Mouse (Mus musculus): ENCODE measurements around the gene Smagp. TPM values are rescaled to one million over a fixed set of nuclear protein-coding genes. Genes with fewer than 3 reads are reported as not detected.

The Smagp gene
- total RNA-seq, 2 experiments from 2014 or later = 21.6 to 22.6 TPM

GRCm38 (mm10) chr15:100588297-100588696 is 48.4 kb downstream of the Smagp start:
- DNase-seq = no peak

- no peak for DNase-seq
Measured at GRCm38 (mm10) chr15:100587166-100587565, 49.6 kb downstream of the Smagp start.

- no peak for DNase-seq
Measured at GRCm38 (mm10) chr15:100585931-100586330, 50.8 kb downstream of the Smagp start.

GRCm38 (mm10) chr15:100580108-100580507 is 56.6 kb downstream of the Smagp start:
- no peak for DNase-seq

GRCm38 (mm10) chr15:100577972-100578371 is 58.8 kb downstream of the Smagp start:
- no peak for DNase-seq

DNA sequence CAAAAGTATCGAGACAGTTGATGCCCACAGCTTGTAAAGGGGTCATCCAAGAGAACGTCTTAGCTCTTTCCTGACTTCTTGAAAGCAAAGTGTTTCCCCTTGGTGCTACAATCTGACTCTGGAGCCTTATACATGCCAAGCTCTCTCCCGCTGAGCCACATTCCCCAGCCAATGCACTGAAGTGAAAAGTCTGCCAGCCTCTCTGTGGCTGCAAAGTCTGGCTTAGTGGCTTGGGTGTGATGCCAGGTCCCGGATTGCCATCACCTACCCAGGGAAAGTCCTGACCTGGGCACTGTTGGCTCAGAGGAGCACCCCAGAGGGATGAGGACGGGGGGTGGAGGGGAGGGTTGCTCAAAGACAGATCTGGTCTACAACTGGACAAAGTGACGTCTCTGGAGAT is 59.9 kb downstream of the Smagp start:
- no peak for DNase-seq

- no peak for DNase-seq
Measured at GRCm38 (mm10) chr15:100576392-100576791, 60.3 kb downstream of the Smagp start.

DNA sequence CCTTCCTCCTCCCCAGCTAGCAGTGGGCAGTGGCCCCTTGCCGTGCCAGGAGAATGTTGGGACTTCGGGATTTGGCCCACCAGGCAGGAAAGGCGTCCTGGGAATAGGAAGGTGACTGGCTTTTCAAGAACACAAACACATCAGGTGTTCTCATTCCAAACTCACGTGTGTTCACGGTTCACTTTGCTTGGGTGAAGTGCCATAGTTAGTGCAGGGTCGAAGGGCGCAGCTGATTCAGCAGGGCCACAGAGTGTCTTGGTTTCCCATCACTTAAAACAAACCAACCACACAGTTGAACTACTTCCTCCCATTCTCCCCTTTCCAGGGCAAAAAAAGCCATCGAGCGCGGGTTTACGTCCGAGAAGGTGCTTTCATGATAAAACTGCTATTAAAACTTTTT is 61.4 kb downstream of the Smagp start:
- no peak for DNase-seq

GRCm38 (mm10) chr15:100574378-100574777 is 62.4 kb downstream of the Smagp start:
- DNase-seq = peak; percentile 31

DNA sequence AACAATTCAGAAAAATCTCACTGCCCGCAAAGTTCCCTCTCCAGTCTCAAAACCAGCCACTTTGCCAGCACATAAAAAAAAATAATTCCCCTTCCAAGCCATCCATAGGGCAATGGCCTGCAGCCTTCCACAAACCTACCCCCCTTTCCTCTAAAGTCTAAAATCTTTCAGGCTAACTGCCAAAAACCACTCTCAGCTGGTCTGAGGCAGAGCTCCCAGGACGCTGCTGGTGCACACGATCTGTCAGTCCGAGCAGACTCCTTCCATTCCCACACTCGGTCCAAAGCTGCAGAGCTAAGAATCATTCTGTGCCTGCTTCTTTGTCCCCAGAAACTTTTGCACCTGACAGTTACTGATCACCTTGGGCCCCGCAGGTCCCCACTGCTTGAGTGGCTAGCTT is 62.8 kb downstream of the Smagp start:
- no peak for DNase-seq

Small RNA genes lying within 50 kb of the gene (microRNA-seq; reads per million reads assigned to microRNA genes)
- 0 reads per million in 2 experiments for gene Mir6961

Other genes starting within 250 kb of the Smagp start
- gene Gm5475, start 214.8 kb downstream of the Smagp start, total RNA-seq (2021) = not detected
- gene Slc11a2, start 211.9 kb downstream of the Smagp start, total RNA-seq (2021) = 10 to 100 TPM; 40.4 to 43.9 TPM
- 10 to 100 TPM; 15.3 to 15.8 TPM for gene Letmd1, start 167.9 kb downstream of the Smagp start, total RNA-seq (2021)
- gene Csrnp2, start 141.5 kb downstream of the Smagp start, total RNA-seq (2021) = 1 to 10 TPM; 5.9 to 6.5 TPM
- 10 to 100 TPM; 14.4 to 14.6 TPM for gene Tfcp2, start 84.9 kb downstream of the Smagp start, total RNA-seq (2021)
- 10 to 100 TPM; 26.3 to 29.3 TPM for gene Pou6f1, start 37.0 kb downstream of the Smagp start, total RNA-seq (2021)
- 100 to 1,000 TPM; 147 to 155 TPM for gene Dazap2, start 21.6 kb downstream of the Smagp start, total RNA-seq (2021)
- 1 to 10 TPM; 1.6 to 2.0 TPM for gene Bin2, start 32.6 kb upstream of the Smagp start, total RNA-seq (2021)
- gene Cela1, start 51.0 kb upstream of the Smagp start, total RNA-seq (2021) = not detected
- 1 to 10 TPM; 1.3 to 1.6 TPM for gene Galnt6, start 92.4 kb upstream of the Smagp start, total RNA-seq (2021)
- gene Slc4a8, start 124.8 kb upstream of the Smagp start, total RNA-seq (2021) = 1 to 10 TPM; 2.4 to 2.5 TPM
- gene Scn8a, start 232.9 kb upstream of the Smagp start, total RNA-seq (2021) = under 1 TPM; 0.50 to 0.83 TPM